Mouse (Mus musculus) limb, embryonic 15.5 days (tissue): ENCODE measurements around the gene Ffar2. TPM values are rescaled to one million over a fixed set of nuclear protein-coding genes. Genes with fewer than 3 reads are reported as not detected.

Source experiments
- ATAC-seq: fragments of 200-750 bp; cut with Nextera tagmentation; 2 replicates; pipeline ENCODE4 v1.8.0; 2017; ENCODE audit warnings: low read depth, moderate TSS enrichment; ENCODE audit not compliant: insufficient number of reproducible peaks, low FRiP score, low TSS enrichment
- H3K27ac ChIP-seq: fragments of 300-500 bp; sonication (generic); 2 replicates; pipeline ENCODE4 v1.5.1; 2015; ENCODE audit warnings: moderate library complexity, mild to moderate bottlenecking, inconsistent platforms
- H3K27me3 ChIP-seq: fragments of 300-500 bp; sonication (generic); 2 replicates; pipeline ENCODE4 v1.6.1; 2015; ENCODE audit warnings: inconsistent platforms
- H3K36me3 ChIP-seq: fragments of 300-500 bp; sonication (generic); 2 replicates; pipeline ENCODE4 v1.6.1; 2015; ENCODE audit warnings: inconsistent platforms
- H3K4me1 ChIP-seq: fragments of 300-500 bp; sonication (generic); 2 replicates; pipeline ENCODE4 v1.6.1; 2015; ENCODE audit warnings: inconsistent platforms
- H3K4me2 ChIP-seq: fragments of 300-500 bp; sonication (generic); 2 replicates; pipeline ENCODE4 v1.6.1; 2015; ENCODE audit warnings: mild to moderate bottlenecking, inconsistent platforms
- H3K4me3 ChIP-seq: fragments of 300-500 bp; sonication (generic); 2 replicates; pipeline ENCODE4 v1.5.1; 2015; ENCODE audit warnings: mild to moderate bottlenecking, inconsistent platforms
- H3K9ac ChIP-seq: fragments of 300-500 bp; sonication (generic); 2 replicates; pipeline ENCODE4 v1.6.1; 2015; ENCODE audit warnings: inconsistent platforms
- H3K9me3 ChIP-seq: fragments of 300-500 bp; sonication (generic); 2 replicates; pipeline ENCODE4 v1.6.1; 2016; ENCODE audit warnings: inconsistent platforms
- WGBS: fragments of 180-500 bp; shearing (Covaris S2); methylation state at CpG from one replicate; pipeline ENCODE4 v1.1.7; 2015; 5-methylcytosine and 5-hydroxymethylcytosine counted together
- polyA plus RNA-seq: library from polyadenylated mRNA; unstranded; fragments of >200 nt; fragmentation: Nextera tagmentation; extraction: Ambion mirVana; gene quantifications from 2 replicates; pipeline ENCODE4 v1.2.1, GENCODE M21; 2015

Ffar2 gene
- polyA plus RNA-seq, 1 experiment from 2014 or later, result not detected

GRCm38 (mm10) chr7:30820131-30820530 lies 3.4 kb downstream of the Ffar2 start:
- no peak overlapping the region for H3K4me2 ChIP-seq
- WGBS, result 52% methylated on average over 6 of the region's 6 CpGs
- no peak overlapping the region for H3K27ac ChIP-seq
- no peak overlapping the region for H3K9ac ChIP-seq
- no peaks in the 10 kb centered on the region for H3K27me3 ChIP-seq
- ATAC-seq, result no peak
- 0 out of 2 replicates have a peak, but pooled peaks cover 4% of the 10 kb centered on the region for H3K4me1 ChIP-seq
- no peak overlapping the region for H3K4me3 ChIP-seq
- no peaks in the 10 kb centered on the region for H3K36me3 ChIP-seq
- H3K9me3 ChIP-seq, result no peaks in the 10 kb centered on the region

- Histone ChIP-seq H3K4me1 (no peaks in the 10 kb centered on the region; the same call in 1 of the 2 replicates), H3K36me3 (no peaks in the 10 kb centered on the region), H3K27me3 (no peaks in the 10 kb centered on the region), H3K4me2 (no peak overlapping the region), H3K27ac (no peak overlapping the region; the same call in 1 of the 2 replicates), H3K9ac (no peak overlapping the region), H3K9me3 (no peaks in the 10 kb centered on the region), H3K4me3 (no peak overlapping the region)
- 61% methylated on average over 6 of the region's 6 CpGs for WGBS
- ATAC-seq, result no peak
Measured at GRCm38 (mm10) chr7:30812291-30812807, 11.2 kb downstream of the Ffar2 start.

GRCm38 (mm10) chr7:30811757-30812290 lies 11.8 kb downstream of the Ffar2 start:
- no peak for ATAC-seq
- Histone ChIP-seq H3K27ac (no peak overlapping the region; the same call in 1 of the 2 replicates), H3K36me3 (no peaks in the 10 kb centered on the region), H3K9ac (no peak overlapping the region), H3K4me2 (no peak overlapping the region), H3K27me3 (no peaks in the 10 kb centered on the region), H3K4me3 (no peak overlapping the region), H3K9me3 (no peaks in the 10 kb centered on the region), H3K4me1 (no peaks in the 10 kb centered on the region; the same call in 1 of the 2 replicates)
- WGBS, result 47% methylated on average over 9 of the region's 9 CpGs

- ATAC-seq, result no peak
- H3K27ac ChIP-seq, result no peak overlapping the region
- WGBS, result 57% methylated on average over 6 of the region's 6 CpGs
- no peaks in the 10 kb centered on the region for H3K27me3 ChIP-seq
- H3K4me2 ChIP-seq, result no peak overlapping the region
- no peak overlapping the region for H3K4me3 ChIP-seq
- H3K9me3 ChIP-seq, result no peaks in the 10 kb centered on the region
- H3K4me1 ChIP-seq, result no peaks in the 10 kb centered on the region; the same call in 1 of the 2 replicates
- H3K36me3 ChIP-seq, result no peaks in the 10 kb centered on the region
- H3K9ac ChIP-seq, result no peak overlapping the region
Measured at GRCm38 (mm10) chr7:30810319-30810718, 13.3 kb downstream of the Ffar2 start.

- Histone ChIP-seq H3K9me3 (no peaks in the 10 kb centered on the region), H3K27ac (no peak overlapping the region), H3K27me3 (no peaks in the 10 kb centered on the region), H3K9ac (no peak overlapping the region), H3K36me3 (no peaks in the 10 kb centered on the region), H3K4me2 (no peak overlapping the region), H3K4me3 (no peak overlapping the region), H3K4me1 (no peaks in the 10 kb centered on the region)
- WGBS, result 51% methylated on average over 6 of the region's 6 CpGs
- no peak for ATAC-seq
Measured at GRCm38 (mm10) chr7:30805924-30806323, 17.7 kb downstream of the Ffar2 start.

GRCm38 (mm10) chr7:30804026-30804715 lies 19.4 kb downstream of the Ffar2 start:
- Histone ChIP-seq H3K27me3 (no peaks in the 10 kb centered on the region), H3K36me3 (no peaks in the 10 kb centered on the region), H3K4me3 (no peak overlapping the region), H3K27ac (no peak overlapping the region), H3K9ac (no peak overlapping the region), H3K9me3 (no peaks in the 10 kb centered on the region), H3K4me1 (no peaks in the 10 kb centered on the region), H3K4me2 (no peak overlapping the region)
- WGBS, result 75% methylated on average over 9 of the region's 9 CpGs
- no peak for ATAC-seq

GRCm38 (mm10) chr7:30803256-30803655 lies 20.3 kb downstream of the Ffar2 start:
- WGBS, result 93% methylated on average over 3 of the region's 3 CpGs
- Histone ChIP-seq H3K4me1 (no peaks in the 10 kb centered on the region), H3K27ac (no peak overlapping the region), H3K4me3 (no peak overlapping the region), H3K4me2 (no peak overlapping the region), H3K27me3 (no peaks in the 10 kb centered on the region), H3K9ac (no peak overlapping the region), H3K36me3 (no peaks in the 10 kb centered on the region), H3K9me3 (no peaks in the 10 kb centered on the region)
- ATAC-seq, result no peak

GRCm38 (mm10) chr7:30800653-30801052 lies 22.9 kb downstream of the Ffar2 start:
- no peak overlapping the region for H3K27ac ChIP-seq
- no peak overlapping the region for H3K4me3 ChIP-seq
- H3K4me1 ChIP-seq, result no peaks in the 10 kb centered on the region
- H3K9me3 ChIP-seq, result no peaks in the 10 kb centered on the region
- H3K9ac ChIP-seq, result no peak overlapping the region
- H3K4me2 ChIP-seq, result no peak overlapping the region
- no peaks in the 10 kb centered on the region for H3K36me3 ChIP-seq
- H3K27me3 ChIP-seq, result no peaks in the 10 kb centered on the region
- ATAC-seq, result no peak

GRCm38 (mm10) chr7:30796790-30797189 lies 26.8 kb downstream of the Ffar2 start:
- 44% methylated on average over 1 of the region's 1 CpGs for WGBS
- Histone ChIP-seq H3K36me3 (no peaks in the 10 kb centered on the region), H3K4me2 (no peak overlapping the region), H3K9me3 (no peaks in the 10 kb centered on the region), H3K4me3 (no peak overlapping the region), H3K9ac (no peak overlapping the region), H3K4me1 (no peaks in the 10 kb centered on the region; the same call in 1 of the 2 replicates), H3K27ac (no peak overlapping the region), H3K27me3 (no peaks in the 10 kb centered on the region)
- no peak for ATAC-seq

GRCm38 (mm10) chr7:30794921-30795320 lies 28.7 kb downstream of the Ffar2 start:
- Histone ChIP-seq H3K9ac (no peak overlapping the region), H3K27me3 (no peaks in the 10 kb centered on the region), H3K4me2 (no peak overlapping the region), H3K27ac (no peak overlapping the region), H3K4me3 (no peak overlapping the region), H3K4me1 (no peaks in the 10 kb centered on the region; the same call in 1 of the 2 replicates), H3K9me3 (no peaks in the 10 kb centered on the region), H3K36me3 (no peaks in the 10 kb centered on the region)
- no peak for ATAC-seq

- Histone ChIP-seq H3K9me3 (no peaks in the 10 kb centered on the region), H3K4me1 (no peaks in the 10 kb centered on the region; the same call in 1 of the 2 replicates), H3K4me2 (no peak overlapping the region), H3K36me3 (no peaks in the 10 kb centered on the region), H3K27me3 (no peaks in the 10 kb centered on the region), H3K27ac (no peak overlapping the region), H3K4me3 (no peak overlapping the region), H3K9ac (no peak overlapping the region)
- ATAC-seq, result no peak
- 20% methylated on average over 9 of the region's 9 CpGs for WGBS
Measured at GRCm38 (mm10) chr7:30791921-30792320, 31.7 kb downstream of the Ffar2 start.

- Histone ChIP-seq H3K9ac (no peak overlapping the region), H3K4me3 (no peak overlapping the region), H3K4me2 (no peak overlapping the region), H3K27me3 (no peaks in the 10 kb centered on the region), H3K9me3 (no peaks in the 10 kb centered on the region), H3K27ac (no peak overlapping the region), H3K36me3 (no peaks in the 10 kb centered on the region), H3K4me1 (no peaks in the 10 kb centered on the region; the same call in 1 of the 2 replicates)
- 80% methylated on average over 10 of the region's 10 CpGs for WGBS
- ATAC-seq, result no peak
Measured at GRCm38 (mm10) chr7:30790141-30790540, 33.4 kb downstream of the Ffar2 start.
